Mouse (Mus musculus) frontal cortex, adult (tissue): ENCODE data around the gene Sytl3.
"Not testable (repeated sequence)": the region's sequence is repeated elsewhere in the genome, so short reads cannot be mapped to it uniquely, and the experiment has no call there.

Source experiments
- ATAC-seq: cut with Nextera tagmentation; 2 replicates; pipeline ENCODE4 v1.9.2; 2017; ENCODE audit warnings: mild to moderate bottlenecking, moderate library complexity, mixed read lengths; ENCODE audit not compliant: low TSS enrichment

The Sytl3 gene

DNA sequence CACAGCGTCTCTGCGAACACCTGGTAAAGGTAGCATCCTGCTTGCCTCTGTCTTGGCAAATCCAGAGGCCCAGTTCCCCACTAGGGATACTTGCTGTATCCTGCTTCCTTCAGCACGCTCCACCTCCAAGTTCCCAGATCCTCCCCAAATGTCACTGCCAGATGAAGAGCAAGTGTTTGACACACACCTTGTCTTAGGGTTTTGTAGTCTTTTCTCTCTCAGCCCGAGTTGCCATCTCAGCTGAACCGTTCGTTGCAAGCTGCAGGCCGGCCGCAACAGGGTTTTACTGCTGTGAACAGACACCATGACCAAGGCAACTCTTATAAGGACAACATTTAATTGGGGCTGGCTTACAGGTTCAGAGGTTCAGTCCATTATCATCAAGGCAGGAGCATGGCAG lies 12.1 kb upstream of the Sytl3 start:
- ATAC-seq, result not testable (repeated sequence)

DNA sequence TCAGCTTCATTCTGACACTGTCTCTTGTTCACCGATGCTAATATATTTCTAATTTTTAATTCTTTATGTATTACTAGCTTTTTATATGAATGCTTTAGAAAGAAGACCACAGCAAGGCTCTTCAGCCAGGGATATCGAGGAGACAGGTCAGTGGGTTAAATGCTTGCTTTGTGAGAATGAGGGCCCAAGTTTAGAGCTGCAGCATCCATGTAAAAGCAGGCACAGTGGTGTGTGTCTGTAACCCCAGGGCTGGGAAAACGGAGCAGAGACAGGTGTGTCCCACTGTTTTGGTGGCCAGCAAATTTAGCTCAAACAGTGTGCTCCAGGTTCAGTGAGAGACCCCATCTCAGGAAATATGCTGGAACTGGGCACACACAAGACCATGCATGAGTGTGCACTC lies 11.4 kb upstream of the Sytl3 start:
- not testable (repeated sequence) for ATAC-seq

DNA sequence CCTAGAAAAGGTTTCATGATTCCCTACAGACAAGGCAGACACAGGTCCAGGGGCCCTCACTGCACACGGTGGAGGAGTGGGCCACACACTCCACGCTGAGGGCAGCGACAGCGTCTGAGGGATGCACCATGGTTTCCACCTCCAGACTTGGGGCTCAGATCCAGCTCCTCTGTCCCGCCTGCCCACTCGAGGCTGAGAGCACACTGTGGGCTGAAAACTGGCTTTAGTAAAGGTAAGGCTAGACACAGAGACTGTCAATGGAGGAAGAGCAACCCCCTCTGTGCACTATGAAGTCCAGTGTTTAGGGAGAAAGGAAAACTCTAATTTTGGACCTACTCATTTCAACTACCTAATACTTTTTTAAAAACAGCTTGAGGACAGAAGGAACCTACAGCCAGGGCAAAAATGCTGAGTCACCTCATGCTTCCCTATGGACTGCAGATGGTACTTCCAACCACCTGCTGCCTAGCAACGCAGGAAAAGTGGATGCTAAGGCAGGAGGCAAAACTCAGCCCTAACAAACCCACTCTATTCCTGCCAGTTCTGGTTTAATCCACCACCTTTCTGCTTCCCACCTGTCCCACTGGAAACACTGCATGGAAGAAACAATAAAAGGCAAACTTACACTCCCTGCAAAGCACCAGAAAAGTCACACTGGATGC lies 7.9 kb upstream of the Sytl3 start:
- ATAC-seq, result peak; percentile 39

GRCm38 (mm10) chr17:6653341-6653946 lies 5.4 kb upstream of the Sytl3 start:
- ATAC-seq, result not testable (repeated sequence)

DNA sequence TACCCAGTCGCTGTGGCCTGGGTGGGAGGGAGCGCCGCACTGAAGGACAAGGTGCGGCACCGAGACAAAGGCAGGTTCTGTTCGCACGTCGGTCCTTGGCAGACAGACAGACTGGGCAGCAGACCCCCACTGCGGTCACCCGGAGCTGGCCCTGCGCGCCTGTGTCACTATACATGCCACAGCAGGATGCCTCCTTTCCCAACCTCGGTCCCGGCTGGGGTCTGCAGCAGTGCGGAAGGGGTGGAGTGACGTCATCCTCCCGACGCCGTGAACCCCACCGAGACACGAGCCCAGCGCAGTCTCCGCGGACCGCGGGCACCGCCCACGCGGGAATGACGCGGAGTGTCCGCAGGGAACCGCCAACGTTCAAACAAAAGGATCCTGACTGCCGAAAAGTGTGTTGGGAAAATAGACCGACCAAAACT lies 3.8 kb upstream of the Sytl3 start:
- peak; percentile 29; the same call in 1 of the 2 replicates for ATAC-seq

DNA sequence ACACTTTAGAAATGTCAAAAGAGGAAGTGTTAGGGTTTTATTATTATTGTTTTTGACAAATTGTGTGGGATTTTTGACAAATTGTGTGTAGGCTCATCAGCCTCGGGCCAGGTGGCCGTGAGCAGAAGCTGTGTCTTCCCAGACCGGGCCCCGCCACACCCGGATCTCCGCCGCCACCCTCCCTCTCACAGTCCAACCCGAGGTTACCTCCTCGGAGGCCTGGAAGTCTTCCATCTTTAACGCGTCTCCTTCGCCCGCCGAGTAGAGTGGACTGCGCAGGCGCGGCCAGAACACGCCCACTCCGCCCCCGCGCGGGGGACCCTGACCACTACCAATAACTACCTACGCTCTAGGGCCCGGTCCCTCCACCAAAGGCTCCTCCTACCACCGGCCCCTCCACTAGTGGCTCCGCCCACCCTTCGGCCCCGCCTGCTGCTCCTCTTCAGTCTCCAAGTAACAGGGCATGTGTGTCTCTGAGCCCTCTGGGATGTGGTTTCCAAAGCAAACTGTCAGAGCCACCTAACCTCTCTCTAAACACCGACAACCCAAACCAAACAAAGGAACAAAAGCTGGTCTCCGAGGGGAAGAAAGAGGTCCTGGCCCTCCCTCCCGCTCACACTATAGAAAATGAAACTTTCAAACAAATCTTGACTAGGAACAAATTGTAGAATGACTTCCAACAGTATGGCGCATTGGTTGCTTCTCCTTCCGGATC lies 3.2 kb upstream of the Sytl3 start, which contains the start of gene Dynlt1f:
Dynlt1f (minus strand) TSS at position 334 of the 715 bp plus-strand sequence.
- peak; percentile 90 for ATAC-seq

DNA sequence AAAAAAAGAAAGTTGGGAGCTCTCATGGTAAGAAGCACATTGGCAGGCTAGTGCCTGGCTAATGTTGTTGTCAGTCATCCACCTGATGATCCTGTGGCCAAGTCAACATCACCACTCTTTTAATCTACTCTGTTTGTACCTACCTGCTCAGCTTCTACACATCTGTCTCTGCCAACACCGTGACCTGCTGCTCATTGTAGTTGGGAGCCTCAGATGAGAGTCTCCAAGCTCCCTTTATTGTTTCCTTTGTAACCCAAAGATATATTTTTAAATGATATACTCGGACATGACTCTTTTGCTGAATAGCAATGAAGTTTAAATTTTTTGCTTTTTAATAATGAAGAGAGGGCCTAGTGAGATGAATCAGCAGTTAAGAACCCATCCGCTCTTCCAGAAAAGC lies 2.4 kb upstream of the Sytl3 start:
- not testable (repeated sequence) for ATAC-seq

- not testable (repeated sequence) for ATAC-seq
Measured at GRCm38 (mm10) chr17:6660589-6660988, 1.7 kb downstream of the Sytl3 start.

DNA sequence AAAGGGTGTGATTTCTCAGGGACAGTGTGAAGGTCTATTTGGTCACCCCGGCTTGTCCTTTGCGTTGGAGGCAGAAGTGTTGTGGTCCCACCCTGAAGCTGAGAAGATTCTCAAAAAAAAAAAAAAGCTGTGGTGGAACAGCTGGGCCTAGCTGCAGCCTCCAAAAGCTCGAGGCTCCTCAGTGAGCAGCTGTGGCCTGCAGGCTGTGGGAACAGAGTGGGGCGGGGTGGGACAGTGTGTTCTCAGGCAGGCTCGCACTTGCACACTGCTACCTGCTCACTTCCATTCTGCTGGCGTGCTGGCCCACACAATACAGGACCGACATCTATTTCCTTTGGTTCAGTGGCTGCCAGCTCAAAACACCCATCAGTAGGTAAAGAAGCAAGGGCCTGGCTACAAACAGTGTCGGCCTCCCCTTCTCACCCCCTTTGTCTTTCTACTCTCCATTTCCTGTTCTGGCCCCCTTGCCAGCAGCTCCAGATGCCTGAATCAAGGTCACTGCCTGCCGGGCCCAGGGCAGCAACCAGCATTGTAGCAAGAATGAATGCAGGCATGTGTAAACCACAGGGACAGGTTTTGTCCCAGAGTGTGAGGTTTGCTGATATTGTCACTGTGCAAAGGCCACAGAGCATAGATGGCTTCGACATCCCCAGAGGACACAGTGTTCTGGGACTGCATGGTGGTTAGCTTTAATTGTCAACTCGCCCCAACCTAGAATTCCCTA lies 2.4 kb downstream of the Sytl3 start:
- ATAC-seq, result not testable (repeated sequence)

DNA sequence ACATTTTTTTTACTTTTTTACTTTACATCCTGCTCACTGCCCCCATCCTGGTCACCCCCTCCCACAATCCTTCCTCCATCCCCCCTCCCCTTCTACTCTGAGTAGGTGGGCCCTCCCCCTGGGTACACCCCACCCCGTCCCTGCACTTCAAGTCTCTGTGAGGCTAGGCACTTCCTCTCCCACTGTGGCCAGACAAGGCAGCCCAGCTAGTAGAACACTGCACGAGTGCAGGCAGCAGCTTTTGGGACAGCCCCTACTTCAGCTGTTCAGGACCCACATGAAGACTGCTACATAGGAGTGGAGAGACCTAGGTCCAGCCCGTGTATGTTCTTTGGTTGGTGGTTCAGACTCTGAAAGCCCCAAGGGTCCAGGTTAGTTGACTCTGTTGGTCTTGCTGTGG lies 3.9 kb downstream of the Sytl3 start:
- ATAC-seq, result not testable (repeated sequence)

DNA sequence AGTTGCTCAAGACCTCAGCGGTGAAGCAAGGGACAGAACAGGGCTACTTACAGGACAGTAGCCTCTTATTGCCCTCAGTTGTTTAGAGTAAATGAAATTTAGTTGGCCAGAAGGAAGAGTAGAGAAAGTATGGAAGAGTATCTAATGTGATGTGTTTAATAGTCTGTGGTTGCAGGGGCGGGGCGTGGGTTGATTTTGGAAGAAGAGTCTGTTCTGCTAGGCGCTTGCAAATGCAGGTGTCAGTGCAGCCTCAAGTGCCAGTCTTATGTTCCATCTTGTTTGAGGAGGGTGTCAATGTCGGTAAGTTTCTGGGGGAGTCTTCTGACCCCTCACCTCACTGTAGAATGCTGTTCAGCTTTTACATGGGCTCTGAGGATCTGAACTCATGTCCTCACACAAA lies 6.5 kb downstream of the Sytl3 start:
- ATAC-seq, result not testable (repeated sequence)

GRCm38 (mm10) chr17:6668522-6668921 lies 9.6 kb downstream of the Sytl3 start:
- ATAC-seq, result peak; percentile 62; the same call in 1 of the 2 replicates

- ATAC-seq, result not testable (repeated sequence)
Measured at GRCm38 (mm10) chr17:6674297-6674696, 15.4 kb downstream of the Sytl3 start.

- ATAC-seq, result not testable (repeated sequence)
Measured at GRCm38 (mm10) chr17:6678063-6678462, 19.2 kb downstream of the Sytl3 start.

GRCm38 (mm10) chr17:6681721-6682120 lies 22.8 kb downstream of the Sytl3 start:
- not testable (repeated sequence) for ATAC-seq

DNA sequence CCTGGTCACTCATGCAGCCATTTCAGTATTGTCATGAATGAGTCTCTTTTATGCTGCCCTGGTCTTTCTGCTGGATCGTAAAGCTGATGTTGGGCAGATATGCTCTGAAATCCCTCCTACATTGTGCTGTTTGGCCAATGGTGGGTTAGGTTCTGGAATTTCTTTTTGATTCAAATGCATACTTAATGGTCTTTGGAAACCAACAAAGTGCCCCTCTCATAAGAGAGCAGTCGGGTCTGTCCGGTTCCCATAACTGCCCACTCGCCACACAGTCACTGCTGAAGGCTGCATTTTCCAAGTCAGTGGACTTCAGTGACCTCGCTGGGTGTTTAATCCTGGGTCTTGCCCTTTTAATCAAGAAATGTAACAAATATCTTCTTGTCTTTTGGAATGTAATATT lies 24.8 kb downstream of the Sytl3 start:
- ATAC-seq, result not testable (repeated sequence)

DNA sequence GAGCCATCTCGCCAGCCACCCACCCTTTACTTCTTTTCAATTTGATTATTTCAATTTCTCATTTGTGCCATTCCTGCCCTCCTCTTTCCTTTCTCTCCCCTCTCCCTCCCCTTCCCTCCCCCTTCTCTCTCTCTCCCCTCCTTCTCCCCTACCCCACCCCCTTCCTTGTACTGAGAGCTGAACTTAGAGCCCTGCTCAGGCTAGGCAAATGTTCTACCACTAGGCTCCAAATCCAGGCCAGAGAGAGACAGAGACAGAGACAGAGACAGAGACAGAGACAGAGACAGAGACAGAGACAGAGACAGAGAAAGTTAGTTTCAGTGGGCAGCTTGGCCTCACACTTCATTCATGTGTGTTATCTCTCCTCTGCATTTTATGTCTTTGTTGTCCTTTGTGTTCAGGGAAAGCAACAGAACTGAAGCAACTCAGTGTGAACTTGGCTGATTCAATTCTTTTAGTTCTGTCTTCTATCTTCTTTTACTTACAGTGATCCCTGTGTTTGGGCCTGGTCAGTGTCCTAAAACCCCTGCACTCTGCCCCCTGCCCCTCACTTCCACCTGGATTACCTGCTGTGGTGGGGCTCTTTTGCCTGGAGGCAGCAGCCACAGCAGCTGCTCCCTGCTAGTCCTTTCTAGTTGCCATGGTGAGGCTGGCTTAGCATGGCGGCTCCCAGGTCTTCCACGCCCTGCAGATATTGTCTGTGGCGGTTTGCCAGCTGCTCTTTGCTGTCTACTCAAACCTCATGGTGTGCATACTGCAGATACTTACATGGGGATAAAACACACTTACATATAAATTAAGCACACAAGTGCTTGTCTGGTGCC lies 25.8 kb downstream of the Sytl3 start:
- 0 out of 2 replicates have a peak, but pooled peaks have one; percentile 31 for ATAC-seq

- ATAC-seq, result not testable (repeated sequence)
Measured at GRCm38 (mm10) chr17:6685288-6685818, 26.5 kb downstream of the Sytl3 start.

GRCm38 (mm10) chr17:6686299-6686971 lies 27.5 kb downstream of the Sytl3 start:
- not testable (repeated sequence) for ATAC-seq

DNA sequence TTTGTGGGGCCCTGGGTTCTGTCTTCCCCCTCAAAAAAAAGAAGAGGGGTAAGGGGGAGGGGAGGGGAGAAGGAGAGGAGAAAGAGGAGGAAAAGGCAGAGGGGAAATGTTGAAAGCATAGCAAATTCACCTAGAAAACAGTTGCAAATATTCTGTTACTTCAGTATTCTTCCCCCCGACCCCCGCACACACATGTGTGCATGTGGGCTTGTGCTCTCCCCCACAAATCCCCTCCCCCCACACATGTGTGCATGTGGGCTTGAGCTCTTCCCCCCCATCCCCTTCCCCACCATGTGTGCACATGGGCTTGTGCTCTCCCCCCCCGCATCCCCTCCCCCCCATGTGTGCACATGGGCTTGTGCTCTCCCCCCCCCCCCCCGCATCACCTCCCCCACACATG lies 30.5 kb downstream of the Sytl3 start:
- ATAC-seq, result not testable (repeated sequence)
